ENCODE assay signal across 8 mouse cellular contexts in genomic region chr5:111770266-111770665, GRCm38 (mm10). TPM values are rescaled to one million over a fixed set of nuclear protein-coding genes. Genes with fewer than 3 reads are reported as not detected.
DNase-seq lines count a peak whose midpoint lies in the region; ATAC-seq and TF ChIP-seq lines count a peak whose summit lies in the region.

No protein-coding gene starts in this region.

- H3K9me3 ChIP-seq in ES-E14 (ENCODE audit: control insufficient read depth, insufficient read depth, low read depth, low read length): no peaks in the 10 kb centered on the region
- H3K9me3 ChIP-seq in embryonic facial prominence, embryonic 12.5 days: no peaks in the 10 kb centered on the region
- no peaks in the 10 kb centered on the region; the same call in 1 of the 2 replicates for H3K9me3 ChIP-seq in heart, embryonic 12.5 days (replicated peaks)
- no peaks in the 10 kb centered on the region for H3K9me3 ChIP-seq in midbrain, embryonic 13.5 days

- H3K4me2 ChIP-seq in embryonic facial prominence, embryonic 12.5 days (replicated peaks): peak overlapping the region; percentile 10
- H3K4me2 ChIP-seq in heart, embryonic 12.5 days: peak overlapping the region; percentile 62
- H3K4me2 ChIP-seq in midbrain, embryonic 13.5 days (replicated peaks): peak overlapping the region; percentile 21; the same call in 1 of the 2 replicates

- intact Hi-C loops in left cerebral cortex, postnatal 36 days (cut with DNase I): no loop called here

- in situ Hi-C loops in ES-E14 (cut with MboI; ENCODE audit: low sequenced_read_pairs in 2 of 2, unreplicated experiment in 2 of 2): no loop called here

- no peak overlapping the region for H3K27ac ChIP-seq in ES-E14 (ENCODE audit: insufficient read depth, low read depth, low read length, poor library complexity, severe bottlenecking)
- peak overlapping the region; percentile 90 for H3K27ac ChIP-seq in embryonic facial prominence, embryonic 12.5 days
- peak overlapping the region; percentile 61 for H3K27ac ChIP-seq in heart, embryonic 12.5 days (ENCODE audit: poor library complexity, severe bottlenecking)
- 0 out of 2 replicates have a peak overlapping the region, but pooled peaks have one; percentile 1 for H3K27ac ChIP-seq in midbrain, embryonic 13.5 days

- peak; percentile 93 for ATAC-seq in embryonic facial prominence, embryonic 12.5 days (ENCODE audit: insufficient number of reproducible peaks, insufficient read depth, low FRiP score, low TSS enrichment)
- peak; percentile 72 for ATAC-seq in heart, embryonic 12.5 days (ENCODE audit: insufficient number of reproducible peaks, low FRiP score)
- ATAC-seq in midbrain, embryonic 13.5 days: peak; percentile 51; the same call in 1 of the 2 replicates

- H3K4me1 ChIP-seq in ES-E14 (ENCODE audit: control insufficient read depth in 2 of 2, insufficient read depth in 2 of 2, low read length in 2 of 2, poor library complexity in 1 of 2): peaks cover 4 to 18% of the 10 kb centered on the region in 2 experiments; a peak in 2 of 4 replicates
- H3K4me1 ChIP-seq in embryonic facial prominence, embryonic 12.5 days: peaks cover 54% of the 10 kb centered on the region
- H3K4me1 ChIP-seq in heart, embryonic 12.5 days (replicated peaks): peaks cover 39% of the 10 kb centered on the region
- H3K4me1 ChIP-seq in midbrain, embryonic 13.5 days (replicated peaks): peaks cover 44% of the 10 kb centered on the region

- no peaks in the 10 kb centered on the region for H3K36me3 ChIP-seq in ES-E14 (ENCODE audit: control insufficient read depth, insufficient read depth, low read length, poor library complexity, severe bottlenecking)
- H3K36me3 ChIP-seq in embryonic facial prominence, embryonic 12.5 days: no peaks in the 10 kb centered on the region
- H3K36me3 ChIP-seq in heart, embryonic 12.5 days: no peaks in the 10 kb centered on the region
- H3K36me3 ChIP-seq in midbrain, embryonic 13.5 days: no peaks in the 10 kb centered on the region

- WGBS in embryonic facial prominence, embryonic 12.5 days: 1% methylated on average over 15 of the region's 15 CpGs
- WGBS in heart, embryonic 12.5 days: 8% methylated on average over 15 of the region's 15 CpGs
- WGBS in midbrain, embryonic 13.5 days: 6% methylated on average over 15 of the region's 15 CpGs

- H3K27me3 ChIP-seq in embryonic facial prominence, embryonic 12.5 days: no peaks in the 10 kb centered on the region
- no peaks in the 10 kb centered on the region; the same call in 1 of the 2 replicates for H3K27me3 ChIP-seq in heart, embryonic 12.5 days (replicated peaks)
- peaks cover 13% of the 10 kb centered on the region for H3K27me3 ChIP-seq in midbrain, embryonic 13.5 days

- DNase-seq in ES-E14 (ENCODE audit: low read depth, low spot score): no peak
- peak; percentile 76 for DNase-seq in kidney, postnatal 10 days
- DNase-seq in thymus, postnatal 10 days (ENCODE audit: low spot score in 2 of 2): no peak
- no peak for DNase-seq in left cerebral cortex, postnatal 36 days (ENCODE audit: low spot score in 2 of 2)
- DNase-seq in layer of hippocampus, postnatal 10 days (ENCODE audit: low spot score in 2 of 2): no peak

- H3K4me3 ChIP-seq in ES-E14 (ENCODE audit: insufficient read depth in 1 of 2, low read depth in 1 of 2, low read length in 2 of 2, poor library complexity in 1 of 2, severe bottlenecking in 1 of 2): peak overlapping the region; percentile 4 to 44; a peak in 3 of 4 replicates
- H3K4me3 ChIP-seq in embryonic facial prominence, embryonic 12.5 days: no peak overlapping the region
- peak overlapping the region; percentile 20; the same call in 1 of the 2 replicates for H3K4me3 ChIP-seq in heart, embryonic 12.5 days
- H3K4me3 ChIP-seq in midbrain, embryonic 13.5 days (replicated peaks): no peak overlapping the region

- H3K9ac ChIP-seq in ES-E14 (ENCODE audit: insufficient read depth, low read depth, low read length, poor library complexity, severe bottlenecking): no peak overlapping the region; the same call in 1 of the 2 replicates
- no peak overlapping the region for H3K9ac ChIP-seq in embryonic facial prominence, embryonic 12.5 days
- H3K9ac ChIP-seq in heart, embryonic 12.5 days: peak overlapping the region; percentile 14; the same call in 1 of the 2 replicates
- H3K9ac ChIP-seq in midbrain, embryonic 13.5 days (replicated peaks): 0 out of 2 replicates have a peak overlapping the region, but pooled peaks have one; percentile 3

TF ChIP-seq in ES-E14, 5 proteins besides CTCF, POLR2A, EP300 and RAD21:
- TF ChIP-seq MAFK (IDR thresholded peaks at IDR 0.05; ENCODE audit: insufficient read depth, low read depth, low read length): no peak
- no peak for TF ChIP-seq ZNF384 (IDR thresholded peaks at IDR 0.05; ENCODE audit: low read depth, low read length)
- TF ChIP-seq HCFC1 (IDR thresholded peaks at IDR 0.05; ENCODE audit: borderline replicate concordance, insufficient read depth, low read length): no peak
- TF ChIP-seq CHD2 (IDR thresholded peaks at IDR 0.05; ENCODE audit: low read depth, low read length): no peak
- TF ChIP-seq ZC3H11A (IDR thresholded peaks at IDR 0.05; ENCODE audit: borderline replicate concordance, low read depth, low read length): no peak

RNA-seq across cellular contexts. Expression of gene Gm26897, which starts 36.5 kb away (rescaled TPM):
- not detected in 2 replicates for total RNA-seq in ES-E14 (2012; rRNA removed)
- polyA plus RNA-seq in embryonic facial prominence, embryonic 12.5 days (2016; fragmentation: Nextera tagmentation; extraction: Ambion mirVana): not detected in 2 replicates
- polyA plus RNA-seq in heart, embryonic 12.5 days (2016; fragmentation: Nextera tagmentation; extraction: Ambion mirVana): not detected in 2 replicates
- polyA plus RNA-seq in midbrain, embryonic 13.5 days (2015; fragmentation: Nextera tagmentation; extraction: Ambion mirVana): not detected in 2 replicates
- not detected for total RNA-seq in left cerebral cortex, postnatal 36 days (2021)
- total RNA-seq in layer of hippocampus, postnatal 10 days (2021): not detected

Comparison
In these comparisons a context has a peak if more than half of its experiments do, and no peak if none do; other contexts are left out.
1. H3K4me3 ChIP-seq: peak in ES-E14 (2 of 2) and heart, embryonic 12.5 days (single experiment); none in embryonic facial prominence, embryonic 12.5 days (single experiment) and midbrain, embryonic 13.5 days (single experiment).
2. H3K9ac ChIP-seq: peak in heart, embryonic 12.5 days (single experiment) and midbrain, embryonic 13.5 days (single experiment); none in ES-E14 (single experiment) and embryonic facial prominence, embryonic 12.5 days (single experiment).
3. H3K4me2 ChIP-seq: peak in every context shown above with its lines; median percentile 62 in heart, embryonic 12.5 days; 21 in midbrain, embryonic 13.5 days; 10 in embryonic facial prominence, embryonic 12.5 days.
4. Peak in every context shown above with its lines, with median percentiles within 50 percentile points of each other: ATAC-seq.